Mouse (Mus musculus): ENCODE data around the gene Ifngr2.

DNA sequence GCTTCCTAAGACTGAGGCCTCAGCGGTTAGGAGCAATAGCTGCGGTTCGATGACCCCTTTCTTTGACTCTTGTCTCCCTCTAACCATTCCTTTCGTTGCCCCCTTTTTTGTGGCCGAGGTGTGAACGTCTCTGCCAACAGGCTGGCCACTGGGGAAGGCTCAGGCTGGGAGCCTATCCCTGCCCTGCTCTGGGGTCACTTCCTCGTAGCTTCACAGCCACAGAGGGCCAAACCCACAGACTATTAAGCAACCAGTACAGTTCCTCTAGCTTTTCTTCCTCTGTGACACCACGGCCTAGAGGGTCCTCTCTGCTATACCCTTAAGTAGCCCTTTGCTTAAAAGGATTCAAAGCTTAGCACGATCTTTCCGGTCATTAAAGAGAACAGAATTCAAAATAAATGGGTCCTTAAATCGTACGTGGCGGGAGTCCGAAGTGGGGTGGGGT is 459 bp upstream of the Ifngr2 start:
- TF ChIP-seq POLR2A (IDR thresholded peaks at IDR 0.05; ENCODE audit: insufficient read depth, low read length) (no peak), CTCF (IDR thresholded peaks at IDR 0.05; ENCODE audit: low read depth, low read length) (no peak), EP300 (IDR thresholded peaks at IDR 0.05; ENCODE audit: insufficient read depth, low read depth, low read length) (no peak)
